Mouse (Mus musculus) cortical plate, adult 2 months (tissue): ENCODE measurements around the gene Hcn4. TPM values are rescaled to one million over a fixed set of nuclear protein-coding genes. Genes with fewer than 3 reads are reported as not detected.

ENCODE experiments used
- H3K27ac ChIP-seq: fragments of 200-500 bp; 2 replicates; pipeline ENCODE4 v1.5.1; 2012; ENCODE audit warnings: low read length, control low read depth, inconsistent platforms; ENCODE audit not compliant: insufficient read depth
- H3K4me1 ChIP-seq: fragments of 200-500 bp; 2 replicates; pipeline ENCODE4 v1.6.1; 2011; ENCODE audit warnings: low read length; ENCODE audit not compliant: control insufficient read depth, insufficient read depth
- H3K4me3 ChIP-seq: fragments of 200-500 bp; 2 replicates; pipeline ENCODE4 v1.5.1; 2011; ENCODE audit warnings: mild to moderate bottlenecking, low read length, control low read depth; ENCODE audit not compliant: insufficient read depth
- CTCF ChIP-seq: fragments of 200-500 bp; IDR thresholded peaks from 2 replicates; pipeline ENCODE4 v1.5.1; 2011; ENCODE audit warnings: mild to moderate bottlenecking, control low read depth, low read length; ENCODE audit not compliant: insufficient read depth; ENCODE audit errors: extremely low read depth
- POLR2A ChIP-seq: fragments of 200-500 bp; IDR thresholded peaks from 2 replicates; pipeline ENCODE4 v1.6.1; 2011; ENCODE audit warnings: mild to moderate bottlenecking, low read length, control low read depth; ENCODE audit not compliant: insufficient read depth; ENCODE audit errors: extremely low read depth
- polyA plus RNA-seq: library from polyadenylated mRNA; depleted of rRNA; stranded (reverse); fragments of >200 nt; gene quantifications from 2 replicates; pipeline ENCODE4 v1.2.3, GENCODE M21; 2012; rRNA removed

Gene Hcn4
- polyA plus RNA-seq, result 0.81 and 1.1 TPM in 2 replicates

GRCm38 (mm10) chr9:58823139-58823917 is at the start of gene Hcn4:
Hcn4 (plus strand) TSS chr9:58823412.
- Histone ChIP-seq H3K4me1 (no peaks in the 10 kb centered on the region), H3K4me3 (peak within 1 kb of the TSS; percentile 55), H3K27ac (no peak within 1 kb of the TSS)
- TF ChIP-seq CTCF (no peak), POLR2A (no peak)

GRCm38 (mm10) chr9:58774761-58775160 is 48.5 kb upstream of the Hcn4 start:
- no peak overlapping the region for H3K27ac ChIP-seq
- no peak for TF ChIP-seq POLR2A
- no peak for TF ChIP-seq CTCF
- no peaks in the 10 kb centered on the region for H3K4me1 ChIP-seq
- no peak overlapping the region for H3K4me3 ChIP-seq

GRCm38 (mm10) chr9:58775363-58775762 is 47.8 kb upstream of the Hcn4 start:
- Histone ChIP-seq H3K4me1 (no peaks in the 10 kb centered on the region), H3K27ac (no peak overlapping the region), H3K4me3 (no peak overlapping the region)
- TF ChIP-seq CTCF (no peak), POLR2A (no peak)

GRCm38 (mm10) chr9:58789476-58789875 is 33.7 kb upstream of the Hcn4 start:
- H3K27ac ChIP-seq, result no peak overlapping the region
- TF ChIP-seq POLR2A (no peak), CTCF (no peak)
- no peak overlapping the region for H3K4me3 ChIP-seq
- H3K4me1 ChIP-seq, result no peaks in the 10 kb centered on the region

GRCm38 (mm10) chr9:58798155-58798554 is 25.1 kb upstream of the Hcn4 start:
- H3K27ac ChIP-seq, result no peak overlapping the region
- TF ChIP-seq POLR2A (no peak), CTCF (no peak)

GRCm38 (mm10) chr9:58801441-58801840 is 21.8 kb upstream of the Hcn4 start:
- no peak for TF ChIP-seq POLR2A
- no peak for TF ChIP-seq CTCF
- Histone ChIP-seq H3K4me3 (no peak overlapping the region), H3K27ac (no peak overlapping the region), H3K4me1 (no peaks in the 10 kb centered on the region)

More at GRCm38 (mm10) chr9:58798155-58798554, 25.1 kb upstream of the Hcn4 start:
- no peak overlapping the region for H3K4me3 ChIP-seq
- H3K4me1 ChIP-seq, result no peaks in the 10 kb centered on the region

- TF ChIP-seq CTCF, result no peak
- no peak for TF ChIP-seq POLR2A
- Histone ChIP-seq H3K27ac (no peak overlapping the region), H3K4me3 (no peak overlapping the region), H3K4me1 (no peaks in the 10 kb centered on the region)
Measured at GRCm38 (mm10) chr9:58802294-58802693, 20.9 kb upstream of the Hcn4 start.

- TF ChIP-seq CTCF (no peak), POLR2A (no peak)
- H3K4me3 ChIP-seq, result no peak overlapping the region
- no peaks in the 10 kb centered on the region for H3K4me1 ChIP-seq
- H3K27ac ChIP-seq, result no peak overlapping the region
Measured at GRCm38 (mm10) chr9:58802802-58803201, 20.4 kb upstream of the Hcn4 start.

GRCm38 (mm10) chr9:58805601-58806318 is 17.5 kb upstream of the Hcn4 start:
- Histone ChIP-seq H3K4me3 (no peak overlapping the region), H3K27ac (no peak overlapping the region), H3K4me1 (no peaks in the 10 kb centered on the region)
- TF ChIP-seq CTCF (no peak), POLR2A (no peak)

- Histone ChIP-seq H3K4me1 (no peaks in the 10 kb centered on the region), H3K27ac (no peak overlapping the region), H3K4me3 (no peak overlapping the region)
- TF ChIP-seq CTCF (no peak), POLR2A (no peak)
Measured at GRCm38 (mm10) chr9:58811171-58811570, 12.0 kb upstream of the Hcn4 start.

- Histone ChIP-seq H3K27ac (no peak overlapping the region), H3K4me3 (no peak overlapping the region)
- TF ChIP-seq CTCF, result no peak
- no peak for TF ChIP-seq POLR2A
Measured at GRCm38 (mm10) chr9:58815552-58816260, 7.5 kb upstream of the Hcn4 start.

More at GRCm38 (mm10) chr9:58815552-58816260, 7.5 kb upstream of the Hcn4 start:
- H3K4me1 ChIP-seq, result no peaks in the 10 kb centered on the region
